Mouse (Mus musculus): ENCODE measurements at regions not wholly inside any gene's neighbourhood (a gene's known extent, or its start where the extent isn't known, plus 50 kb on each side); places are given as distances from the start of the nearest gene placed in this dataset.

- no peak for DNase-seq (ENCODE audit: low read depth, low spot score)
Measured at GRCm38 (mm10) chr4:142303374-142304020, 64.3 kb upstream of the Kazn start.

- no peak for DNase-seq (ENCODE audit: low read depth, low spot score)
Measured at GRCm38 (mm10) chr4:142302724-142303120, 63.5 kb upstream of the Kazn start.

- DNase-seq (ENCODE audit: low read depth, low spot score), result peak; percentile 53
Measured at GRCm38 (mm10) chr4:142302041-142302723, 63.0 kb upstream of the Kazn start.

GRCm38 (mm10) chr4:142298770-142299337 lies 59.7 kb upstream of the Kazn start:
- no peak for DNase-seq (ENCODE audit: low read depth, low spot score)

GRCm38 (mm10) chr4:142292760-142293159 lies 53.6 kb upstream of the Kazn start:
- DNase-seq (ENCODE audit: low read depth, low spot score), result no peak

GRCm38 (mm10) chr4:142292334-142292733 lies 53.1 kb upstream of the Kazn start:
- no peak for DNase-seq (ENCODE audit: low read depth, low spot score)

GRCm38 (mm10) chr4:142291366-142291765 lies 52.2 kb upstream of the Kazn start:
- no peak for DNase-seq (ENCODE audit: low read depth, low spot score)
